Mouse (Mus musculus): ENCODE data around the gene Prcp.
"Not testable (repeated sequence)": the region's sequence is repeated elsewhere in the genome, so short reads cannot be mapped to it uniquely, and the experiment has no call there.

Prcp gene

GRCm38 (mm10) chr7:92890618-92891230 lies 16.5 kb downstream of the Prcp start:
- DNase-seq = no peak

GRCm38 (mm10) chr7:92893478-92893877 lies 19.2 kb downstream of the Prcp start:
- no peak for DNase-seq

GRCm38 (mm10) chr7:92896036-92896435 lies 21.8 kb downstream of the Prcp start:
- no peak for DNase-seq

GRCm38 (mm10) chr7:92897021-92897420 lies 22.8 kb downstream of the Prcp start:
- DNase-seq = no peak

GRCm38 (mm10) chr7:92903360-92904038 lies 29.2 kb downstream of the Prcp start:
- DNase-seq = peak; percentile 55

- not testable (repeated sequence) for DNase-seq
Measured at GRCm38 (mm10) chr7:92904285-92904684, 30.0 kb downstream of the Prcp start.

GRCm38 (mm10) chr7:92920172-92920856 lies 46.0 kb downstream of the Prcp start:
- no peak for DNase-seq

- no peak for DNase-seq
Measured at GRCm38 (mm10) chr7:92920857-92921172, 46.5 kb downstream of the Prcp start.

- DNase-seq = no peak
Measured at GRCm38 (mm10) chr7:92932792-92933191, 58.5 kb downstream of the Prcp start.

GRCm38 (mm10) chr7:92933308-92933948 lies 59.2 kb downstream of the Prcp start:
- not testable (repeated sequence) for DNase-seq

- DNase-seq = no peak
Measured at GRCm38 (mm10) chr7:92936747-92937146, 62.5 kb downstream of the Prcp start.

- DNase-seq = no peak
Measured at GRCm38 (mm10) chr7:92937955-92938354, 63.7 kb downstream of the Prcp start.

- no peak for DNase-seq
Measured at GRCm38 (mm10) chr7:92939776-92940175, 65.5 kb downstream of the Prcp start.

GRCm38 (mm10) chr7:92950775-92951174 lies 76.5 kb downstream of the Prcp start:
- no peak for DNase-seq

GRCm38 (mm10) chr7:92952210-92952609 lies 77.9 kb downstream of the Prcp start:
- DNase-seq = no peak

- DNase-seq = no peak
Measured at GRCm38 (mm10) chr7:92959758-92960157, 85.5 kb downstream of the Prcp start.

GRCm38 (mm10) chr7:92961876-92962275 lies 87.6 kb downstream of the Prcp start:
- no peak for DNase-seq

GRCm38 (mm10) chr7:92964754-92965501 lies 90.7 kb downstream of the Prcp start:
- no peak for DNase-seq

- DNase-seq = no peak
Measured at GRCm38 (mm10) chr7:92967381-92968127, 93.3 kb downstream of the Prcp start.

- no peak for DNase-seq
Measured at GRCm38 (mm10) chr7:92977429-92977828, 103.2 kb downstream of the Prcp start.

GRCm38 (mm10) chr7:92978225-92978624 lies 104.0 kb downstream of the Prcp start:
- DNase-seq = no peak

- not testable (repeated sequence) for DNase-seq
Measured at GRCm38 (mm10) chr7:92978720-92979119, 104.5 kb downstream of the Prcp start.
